Mouse (Mus musculus) megakaryocyte, embryonic 14.5 days (primary cell): ENCODE data around the gene Vav1. TPM values are rescaled to one million over a fixed set of nuclear protein-coding genes. Genes with fewer than 3 reads are reported as not detected.
A peak's percentile ranks its signal among the peaks of the same experiment; 100 is the strongest.

ENCODE experiments used
- H3K27me3 ChIP-seq: replicated peaks from 2 replicates; pipeline ENCODE3; 2012; ENCODE audit warnings: inconsistent platforms
- H3K36me3 ChIP-seq: replicated peaks from 2 replicates; pipeline ENCODE3; 2012; ENCODE audit warnings: low read length, inconsistent platforms, mixed read lengths
- H3K4me1 ChIP-seq: 2 replicates; pipeline ENCODE4 v1.6.1; 2012; ENCODE audit warnings: inconsistent platforms
- H3K4me3 ChIP-seq: replicated peaks from 2 replicates; pipeline ENCODE3; 2012; ENCODE audit warnings: moderate library complexity, mild to moderate bottlenecking, inconsistent platforms
- H3K9me3 ChIP-seq: 2 replicates; pipeline ENCODE4 v1.6.1; 2012; ENCODE audit warnings: inconsistent platforms
- FLI1 ChIP-seq: IDR thresholded peaks from 2 replicates; pipeline ENCODE4 v1.6.1; 2012; ENCODE audit warnings: low read length, inconsistent platforms, mixed read lengths
- GATA1 ChIP-seq: IDR thresholded peaks from 3 replicates; pipeline ENCODE4 v1.6.1; 2012; ENCODE audit warnings: mixed read lengths, low read length, inconsistent platforms, borderline replicate concordance
- polyA plus RNA-seq: library from polyadenylated mRNA; stranded (reverse); fragments of >175 nt; gene quantifications from 2 replicates; pipeline ENCODE4 v1.2.3, GENCODE M21; 2012; ENCODE audit warnings: low replicate concordance; ENCODE audit not compliant: insufficient read depth

Vav1 gene
- polyA plus RNA-seq, 1 experiment = 164 TPM

DNA sequence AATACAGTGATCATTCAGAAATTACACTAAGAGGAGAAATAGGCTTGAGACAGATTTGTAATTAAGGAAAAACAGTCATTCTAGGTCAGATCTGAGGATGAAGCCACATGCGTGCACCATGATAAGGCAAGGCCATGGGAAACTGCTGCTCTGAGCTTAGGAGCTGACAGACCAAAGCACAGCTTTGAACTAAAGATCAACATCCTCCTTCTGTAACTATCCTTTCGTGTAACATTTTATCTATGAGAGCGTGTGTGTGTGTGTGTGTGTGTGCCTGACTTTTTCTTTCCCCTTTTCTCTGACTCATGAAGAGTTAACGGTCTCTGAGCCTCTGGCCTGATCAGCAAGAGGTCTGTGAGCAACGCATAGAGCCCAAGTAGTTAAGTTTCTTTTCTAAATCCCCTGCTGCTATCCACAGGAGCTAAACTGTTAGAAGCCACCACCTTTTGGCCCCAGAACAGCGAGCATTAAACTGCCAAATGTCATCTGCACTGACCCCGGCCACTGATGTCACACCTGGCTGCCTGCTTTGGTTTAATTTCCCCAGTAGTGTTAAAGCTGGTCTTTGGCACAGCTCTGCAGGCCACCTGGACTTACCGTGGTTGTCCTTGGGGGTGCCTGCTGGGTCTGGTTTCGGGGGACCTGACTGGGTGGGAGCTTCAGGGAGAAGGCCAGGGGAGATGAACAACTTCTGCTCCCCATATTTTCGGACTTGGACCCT, 35.1 kb upstream of the Vav1 start:
- no peak overlapping the region for H3K4me3 ChIP-seq
- no peaks in the 10 kb centered on the region for H3K27me3 ChIP-seq
- TF ChIP-seq FLI1 (no peak), GATA1 (no peak)
- peaks cover 5% of the 10 kb centered on the region; the same call in 1 of the 2 replicates for H3K9me3 ChIP-seq
- H3K36me3 ChIP-seq = peaks cover 48% of the 10 kb centered on the region
- peaks cover 41% of the 10 kb centered on the region for H3K4me1 ChIP-seq

DNA sequence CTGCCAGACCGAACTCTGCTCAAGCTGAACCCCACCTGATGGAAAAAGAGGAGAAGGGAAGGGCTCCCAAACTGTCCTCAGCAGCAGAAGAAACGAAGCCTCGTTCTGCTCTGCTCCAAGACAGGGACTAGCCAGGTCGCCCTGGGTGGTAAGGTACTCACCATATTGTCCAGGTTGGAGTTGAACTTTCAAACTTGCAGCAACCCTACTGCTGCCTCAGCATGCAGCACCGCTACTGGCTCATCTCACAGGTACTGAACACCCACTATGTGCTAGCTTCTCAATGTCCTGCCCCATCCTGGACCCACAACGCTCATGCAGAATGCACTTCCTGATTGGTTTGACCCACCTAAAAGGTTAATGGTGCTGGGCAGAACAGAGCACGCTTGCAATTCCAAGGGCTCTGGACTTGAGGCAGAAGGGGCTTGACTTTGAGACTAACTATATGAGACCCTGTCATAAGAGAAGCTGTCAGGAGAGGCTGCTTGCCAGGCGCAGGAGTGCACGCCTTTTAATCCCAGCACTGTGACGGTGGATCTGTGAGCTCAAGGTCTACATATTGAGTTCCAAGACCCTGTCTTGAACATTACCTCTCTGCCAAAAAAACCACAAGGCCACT, 33.5 kb upstream of the Vav1 start:
- Histone ChIP-seq H3K4me3 (peak overlapping the region; percentile 42), H3K9me3 (peaks cover 5% of the 10 kb centered on the region; the same call in 1 of the 2 replicates), H3K4me1 (peaks cover 52% of the 10 kb centered on the region), H3K27me3 (no peaks in the 10 kb centered on the region), H3K36me3 (peaks cover 48% of the 10 kb centered on the region)
- TF ChIP-seq FLI1 (no peak), GATA1 (no peak)

DNA sequence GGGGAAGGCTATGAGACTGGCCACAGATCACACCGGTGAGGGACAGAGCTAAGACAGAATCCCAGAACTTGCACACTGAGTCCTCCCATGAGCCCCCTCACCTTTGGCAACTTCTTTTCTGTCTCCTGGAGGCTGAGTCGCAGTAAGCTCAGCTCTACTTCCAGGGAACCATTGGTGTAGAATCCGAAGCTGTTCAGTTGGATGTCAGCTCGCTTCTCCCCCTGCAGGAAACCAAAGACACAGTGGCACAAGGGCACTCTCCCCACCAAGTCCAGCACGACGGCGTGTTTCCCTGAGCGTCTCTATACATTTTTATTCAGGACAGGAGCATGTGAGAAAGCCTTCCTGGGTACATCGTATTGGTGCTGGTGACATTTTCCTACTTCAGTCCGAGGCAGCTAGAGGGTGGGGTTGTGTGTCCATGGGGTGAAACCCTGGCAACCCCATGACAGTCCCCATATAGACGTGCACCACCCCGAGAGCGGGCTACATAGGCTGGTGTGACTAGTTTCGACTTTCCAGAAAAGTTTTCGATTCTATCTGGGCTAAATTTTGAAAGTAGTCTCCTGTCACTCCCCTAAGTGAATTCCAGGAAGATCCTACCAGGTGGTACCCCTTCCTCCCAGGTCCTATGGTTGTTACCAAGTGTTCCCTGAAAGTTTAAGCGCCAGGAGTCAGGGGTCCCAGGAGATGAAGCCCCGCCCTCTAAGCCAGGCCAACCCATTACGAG, 32.1 kb upstream of the Vav1 start:
- H3K27me3 ChIP-seq = no peaks in the 10 kb centered on the region
- H3K4me1 ChIP-seq = peaks cover 66% of the 10 kb centered on the region
- no peak for TF ChIP-seq FLI1
- no peak for TF ChIP-seq GATA1
- peaks cover 48% of the 10 kb centered on the region for H3K36me3 ChIP-seq
- H3K9me3 ChIP-seq = peaks cover under 1% of the 10 kb centered on the region; the same call in 1 of the 2 replicates
- H3K4me3 ChIP-seq = peak overlapping the region; percentile 100

DNA sequence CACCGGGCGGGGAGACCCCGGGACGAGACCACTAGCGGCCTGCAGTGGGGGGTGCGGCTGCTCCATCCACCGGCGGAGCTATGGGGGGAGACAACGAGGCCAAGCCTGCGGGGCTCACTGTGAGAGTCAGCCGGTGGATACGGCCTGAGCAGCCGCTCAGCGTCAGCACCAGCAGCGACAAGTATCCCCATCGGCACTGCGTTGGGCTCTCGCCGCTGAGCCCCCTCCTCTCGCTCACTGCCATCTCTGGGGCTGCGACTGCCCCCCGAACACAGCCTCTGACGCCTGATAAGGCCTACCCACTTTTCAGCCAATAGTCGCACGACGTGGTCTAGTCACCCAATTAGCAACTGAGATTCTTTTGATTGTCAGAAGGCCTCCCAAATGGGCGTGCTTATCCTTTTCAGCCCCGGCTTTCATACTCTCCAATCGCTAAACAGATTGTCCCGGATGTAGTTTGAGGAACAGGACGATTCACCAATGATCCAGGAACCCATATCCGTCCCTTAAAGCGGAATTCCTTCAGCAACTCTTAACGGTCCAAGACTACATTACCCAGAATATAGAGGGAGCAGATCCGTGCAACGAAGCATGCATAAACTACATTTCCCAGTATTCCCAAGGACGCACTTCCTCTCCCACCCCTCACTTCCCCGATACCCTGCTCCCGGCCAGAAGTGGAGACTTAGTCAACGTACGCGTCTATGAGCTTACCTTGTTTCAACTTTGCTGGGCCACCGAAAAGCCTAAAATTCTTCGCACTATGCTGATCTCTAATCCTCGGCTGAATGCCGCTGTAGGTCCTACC, 31.3 kb upstream of the Vav1 start:
- Histone ChIP-seq H3K27me3 (no peaks in the 10 kb centered on the region), H3K4me3 (peak overlapping the region; percentile 100), H3K4me1 (peaks cover 73% of the 10 kb centered on the region), H3K9me3 (no peaks in the 10 kb centered on the region), H3K36me3 (peaks cover 46% of the 10 kb centered on the region)
- TF ChIP-seq GATA1 (no peak), FLI1 (peak; percentile 11; the same call in 1 of the 2 replicates)

DNA sequence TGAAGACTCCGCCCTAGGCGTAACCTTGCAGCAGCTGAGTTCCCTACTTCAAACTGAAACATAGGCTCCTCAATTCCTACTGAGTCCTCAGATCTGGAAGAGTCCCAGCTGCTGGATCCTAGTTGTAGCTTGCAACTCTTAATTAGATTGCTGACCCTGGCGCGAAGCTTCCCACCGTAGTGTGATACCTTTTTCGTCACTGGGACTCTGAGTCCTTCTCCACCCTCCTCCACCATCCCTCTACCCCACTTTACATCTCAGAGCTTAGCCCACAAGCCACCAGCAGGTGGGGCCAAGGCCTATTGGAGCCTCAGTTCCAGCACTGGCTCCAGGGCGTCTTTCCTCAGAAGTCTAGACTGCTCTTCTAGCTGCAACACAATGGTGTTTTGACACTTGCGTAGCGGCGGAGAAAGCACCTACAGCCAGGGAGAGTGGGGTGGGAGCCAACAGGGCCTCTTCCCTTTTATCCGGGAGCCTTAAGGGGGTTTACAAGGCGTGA, 30.6 kb upstream of the Vav1 start, which contains the start of gene Gpr108:
Gene Gpr108 (minus strand): TSS at position 246 of the 499 bp plus-strand sequence.
- Histone ChIP-seq H3K27me3 (no peaks in the 10 kb centered on the region), H3K36me3 (peaks cover 46% of the 10 kb centered on the region), H3K4me3 (peak within 1 kb of the TSS; percentile 100), H3K4me1 (peaks cover 73% of the 10 kb centered on the region), H3K9me3 (no peaks in the 10 kb centered on the region)
- TF ChIP-seq FLI1 (no peak), GATA1 (no peak)

DNA sequence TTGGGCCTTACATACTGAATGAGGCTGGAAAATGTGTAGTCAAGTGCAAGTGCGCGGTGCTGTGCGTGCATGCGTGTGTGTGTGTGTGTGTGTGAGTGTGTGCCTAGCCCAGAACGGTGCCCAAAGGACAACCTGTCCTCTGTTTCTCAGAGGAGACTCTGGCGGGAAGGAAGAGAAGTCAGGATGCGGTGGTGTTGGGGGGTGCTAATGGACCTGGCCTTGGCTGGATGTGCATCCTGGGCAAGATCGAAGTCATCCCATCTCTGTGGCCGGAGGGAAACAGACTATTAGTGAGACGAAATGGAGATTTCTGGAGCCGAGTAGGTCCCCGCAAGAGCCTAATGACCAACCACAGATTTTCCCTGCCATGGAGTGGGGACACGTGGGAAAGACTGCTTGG, 30.1 kb upstream of the Vav1 start:
- Histone ChIP-seq H3K36me3 (peaks cover 46% of the 10 kb centered on the region), H3K9me3 (no peaks in the 10 kb centered on the region), H3K27me3 (no peaks in the 10 kb centered on the region), H3K4me1 (peaks cover 70% of the 10 kb centered on the region), H3K4me3 (peak overlapping the region; percentile 100)
- no peak for TF ChIP-seq FLI1
- no peak for TF ChIP-seq GATA1

GRCm38 (mm10) chr17:57249186-57250181, 29.4 kb upstream of the Vav1 start, which contains the start of gene Trip10:
Trip10 (plus strand) TSS chr17:57249455.
- TF ChIP-seq FLI1 = no peak
- no peak for TF ChIP-seq GATA1
- H3K4me1 ChIP-seq = peaks cover 63% of the 10 kb centered on the region
- peak within 1 kb of the TSS; percentile 100 for H3K4me3 ChIP-seq
- H3K9me3 ChIP-seq = no peaks in the 10 kb centered on the region
- peaks cover 46% of the 10 kb centered on the region for H3K36me3 ChIP-seq
- H3K27me3 ChIP-seq = no peaks in the 10 kb centered on the region

- Histone ChIP-seq H3K36me3 (peaks cover 46% of the 10 kb centered on the region), H3K4me1 (peaks cover 55% of the 10 kb centered on the region)
Measured at GRCm38 (mm10) chr17:57250461-57251160, 28.3 kb upstream of the Vav1 start.

More at GRCm38 (mm10) chr17:57250461-57251160, 28.3 kb upstream of the Vav1 start:
- Histone ChIP-seq H3K9me3 (no peaks in the 10 kb centered on the region), H3K4me3 (peak overlapping the region; percentile 100), H3K27me3 (no peaks in the 10 kb centered on the region)
- no peak for TF ChIP-seq GATA1
- TF ChIP-seq FLI1 = no peak
